Mouse (Mus musculus) megakaryocyte-erythroid progenitor cell, adult 5-6 weeks (primary cell): ENCODE data around the gene Pqlc2. TPM values are rescaled to one million over a fixed set of nuclear protein-coding genes. Genes with fewer than 3 reads are reported as not detected.

Experiments used
- ATAC-seq: replicated peaks from 2 replicates; pipeline ENCODE4 v1.8.0; 2016; ENCODE audit warnings: mild to moderate bottlenecking, inconsistent platforms; ENCODE audit not compliant: severe bottlenecking, poor library complexity, low FRiP score, low TSS enrichment
- total RNA-seq, 2 experiments: library from RNA; stranded (forward) in 1 of 2; stranded (reverse) in 1 of 2; fragments of 200-1000, 215-1000 nt in 1 of 2; fragments of >200 nt in 1 of 2; fragmentation: Nextera tagmentation in 1 of 2; gene quantifications; 2 replicates each; pipeline ENCODE4 v1.2.3; 2014 to 2017

Gene Pqlc2
- total RNA-seq, 2 experiments from 2014 or later, result 2.3 to 4.0 TPM

- no peak for ATAC-seq
These were observed 857 bp downstream of the Pqlc2 start for GRCm38 (mm10) chr4:139309651-139310050.

- no peak for ATAC-seq
These were observed 2.6 kb downstream of the Pqlc2 start for GRCm38 (mm10) chr4:139307916-139308315.

DNA sequence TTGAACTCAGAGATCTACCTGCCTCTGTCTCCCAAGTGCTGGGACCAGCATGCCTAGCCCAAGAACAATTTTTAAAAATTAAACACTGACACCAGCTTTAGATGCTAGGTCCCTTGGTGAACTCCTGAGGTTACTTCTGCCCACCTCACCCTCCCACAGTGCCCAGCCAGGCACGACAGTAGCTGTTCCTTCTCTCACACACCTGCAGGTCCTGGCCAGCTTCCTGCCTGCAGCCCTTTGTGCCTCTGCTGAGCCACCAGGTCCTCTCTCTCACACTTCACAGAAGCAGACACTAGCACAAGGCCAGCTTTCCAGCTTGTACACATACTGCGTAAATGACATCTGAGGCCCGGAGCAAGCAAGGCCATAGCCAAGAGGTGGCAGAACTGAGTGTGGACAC, 5.0 kb downstream of the Pqlc2 start:
- no peak for ATAC-seq

GRCm38 (mm10) chr4:139302241-139302640, 8.3 kb downstream of the Pqlc2 start:
- ATAC-seq, result no peak

DNA sequence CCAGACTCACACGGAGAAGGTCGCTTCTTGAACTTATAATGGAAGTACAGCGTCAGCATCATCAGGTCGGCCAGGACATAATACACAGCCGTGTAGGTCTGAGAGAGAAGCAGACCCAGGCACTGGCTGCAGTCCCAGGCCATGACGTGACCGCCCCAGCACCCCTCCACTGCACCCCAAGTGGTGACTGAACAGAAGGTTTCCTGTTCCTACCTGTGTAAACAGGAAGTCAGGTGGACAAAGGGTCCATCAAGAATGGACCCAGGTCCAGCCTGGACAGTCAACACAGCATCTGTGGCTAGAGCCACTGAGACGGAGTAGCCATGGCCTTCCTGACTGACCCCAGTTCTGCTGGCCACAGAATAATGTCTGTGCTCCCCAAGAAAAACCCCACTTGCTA, 8.7 kb downstream of the Pqlc2 start:
- no peak for ATAC-seq

- no peak for ATAC-seq
These were observed 11.7 kb downstream of the Pqlc2 start for GRCm38 (mm10) chr4:139298671-139299366.

- no peak for ATAC-seq
These were observed 12.9 kb downstream of the Pqlc2 start for GRCm38 (mm10) chr4:139297566-139297965.

GRCm38 (mm10) chr4:139292038-139292437, 18.5 kb downstream of the Pqlc2 start:
- no peak for ATAC-seq

- no peak for ATAC-seq
These were observed 19.4 kb downstream of the Pqlc2 start for GRCm38 (mm10) chr4:139291099-139291498.

- ATAC-seq, result peak; percentile 73
These were observed 21.5 kb downstream of the Pqlc2 start for GRCm38 (mm10) chr4:139289017-139289416.

- peak; percentile 62 for ATAC-seq
These were observed 23.2 kb downstream of the Pqlc2 start for GRCm38 (mm10) chr4:139287122-139287863.

GRCm38 (mm10) chr4:139286234-139286633, 24.3 kb downstream of the Pqlc2 start:
- ATAC-seq, result no peak

- no peak for ATAC-seq
These were observed 25.6 kb downstream of the Pqlc2 start for GRCm38 (mm10) chr4:139284877-139285276.

DNA sequence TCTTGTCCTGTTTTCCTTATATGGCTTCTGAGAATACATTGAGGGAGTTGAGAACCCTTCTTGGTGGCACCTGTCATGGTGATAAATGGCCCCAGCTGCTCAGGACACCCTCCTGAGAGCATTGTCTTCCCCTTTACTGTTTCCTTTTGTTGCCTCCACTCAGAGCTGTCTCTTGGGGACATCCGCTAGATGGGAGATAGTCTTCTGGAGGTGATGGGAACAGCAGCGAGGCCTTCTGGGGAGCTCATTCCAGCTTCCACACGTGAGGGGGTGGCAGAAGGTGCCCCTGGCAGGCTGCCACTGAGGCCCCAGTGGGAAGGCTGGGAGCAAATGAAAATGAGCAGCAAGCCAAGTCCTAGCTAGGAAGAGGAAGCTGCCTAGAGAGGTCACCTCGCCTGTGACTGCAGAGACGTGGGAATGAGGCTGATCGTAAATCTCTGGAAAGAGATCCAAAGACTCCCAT, 27.5 kb downstream of the Pqlc2 start:
- ATAC-seq, result no peak

GRCm38 (mm10) chr4:139281791-139282345, 28.6 kb downstream of the Pqlc2 start:
- no peak for ATAC-seq

DNA sequence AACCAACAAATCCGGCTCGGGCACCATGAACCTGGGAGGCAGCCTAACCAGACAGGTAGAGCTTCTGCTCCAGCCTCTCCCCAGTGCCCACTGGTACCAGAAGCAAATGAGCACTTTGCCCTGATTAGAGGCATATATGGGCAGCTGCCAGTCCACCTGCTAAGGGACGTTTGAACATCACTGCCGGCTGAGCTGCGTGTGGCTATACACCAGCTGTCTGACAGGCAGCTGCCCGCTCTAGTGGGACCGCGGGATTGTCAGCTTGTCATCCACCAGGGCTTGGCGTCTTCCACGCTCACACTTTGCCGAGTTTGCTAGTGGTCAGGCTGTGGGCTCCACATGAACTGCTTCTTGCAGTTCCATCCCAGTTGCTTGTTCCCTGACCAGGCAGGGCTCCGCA, 30.0 kb downstream of the Pqlc2 start:
- no peak for ATAC-seq

DNA sequence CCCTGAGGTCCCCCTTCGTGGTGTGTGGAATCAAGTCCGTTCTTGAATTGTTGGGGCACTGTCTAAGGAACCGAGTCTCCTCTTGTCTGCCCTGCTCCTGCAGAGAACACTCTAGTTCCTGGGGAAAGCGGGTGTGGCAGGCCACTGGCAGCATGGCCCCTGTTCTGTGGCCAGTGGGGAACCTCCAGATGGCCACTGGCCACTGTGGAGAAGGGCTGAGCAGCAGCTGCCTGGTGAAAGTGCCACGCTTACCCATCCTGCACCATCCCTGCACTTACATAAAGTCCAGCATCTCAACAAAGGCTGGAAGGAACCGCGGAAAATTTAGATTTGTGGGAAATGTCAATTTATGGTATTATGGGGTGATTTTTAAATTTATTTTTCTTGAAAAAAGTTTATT, 34.1 kb downstream of the Pqlc2 start:
- no peak for ATAC-seq

- ATAC-seq, result no peak
These were observed 35.9 kb downstream of the Pqlc2 start for GRCm38 (mm10) chr4:139274573-139274972.

DNA sequence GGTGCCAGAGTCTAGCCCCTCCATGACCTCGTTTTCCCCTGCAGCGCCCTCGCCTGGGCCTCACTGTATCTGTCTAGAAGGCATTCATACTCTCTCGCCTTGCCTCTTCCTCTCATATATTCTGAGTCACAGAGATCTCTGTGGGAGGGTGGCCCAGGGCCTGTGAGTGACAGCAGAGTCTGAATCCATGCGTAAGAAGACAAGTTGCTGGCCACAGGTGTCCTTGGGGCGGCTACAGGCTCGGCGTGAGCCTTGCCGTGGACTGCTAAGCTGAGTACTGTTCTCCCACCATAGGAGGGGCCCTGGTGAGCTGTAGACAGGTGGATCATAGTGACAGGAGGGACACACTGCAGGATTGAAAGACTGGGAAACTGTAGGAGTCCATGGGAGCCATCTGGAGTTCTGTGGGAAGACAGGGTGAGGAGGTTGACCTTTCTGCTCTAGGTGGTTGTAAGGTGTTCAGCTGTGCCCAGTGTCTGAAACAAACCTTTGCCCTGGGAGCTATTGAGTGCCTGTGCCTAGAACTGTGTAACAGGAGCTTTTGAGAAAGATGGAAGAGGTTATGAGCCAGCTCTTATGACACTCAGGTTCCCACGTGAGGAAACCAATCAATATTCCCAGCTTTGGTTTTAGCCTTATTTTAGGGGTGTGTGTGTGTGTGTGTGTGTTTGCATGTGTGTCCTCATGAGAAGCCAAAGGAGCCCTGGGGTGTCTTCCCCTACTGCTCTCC, 37.4 kb downstream of the Pqlc2 start:
- no peak for ATAC-seq

DNA sequence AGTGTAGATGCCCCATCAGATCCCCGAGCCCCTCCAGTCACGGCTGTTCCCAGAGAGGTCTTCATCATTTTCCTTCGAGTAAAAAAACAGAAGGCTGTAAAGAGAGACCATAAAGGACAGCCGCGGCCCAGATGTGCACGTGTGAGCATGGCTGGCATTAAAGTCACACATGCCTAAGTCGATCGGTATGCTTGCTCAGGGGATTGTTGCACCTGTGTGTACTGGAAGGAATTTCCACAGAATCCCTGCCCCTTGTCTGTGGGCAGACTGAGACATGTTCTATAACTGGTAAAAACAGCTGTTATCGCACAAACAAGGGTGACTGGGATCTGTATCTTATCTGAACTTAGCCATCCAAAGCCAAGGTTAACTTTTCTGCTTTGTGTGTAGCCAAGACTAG, 38.9 kb downstream of the Pqlc2 start:
- no peak for ATAC-seq
